Mouse (Mus musculus) kidney, embryonic 16.5 days (tissue): ENCODE results near the gene Phactr2. TPM values are rescaled to one million over a fixed set of nuclear protein-coding genes. Genes with fewer than 3 reads are reported as not detected.

ENCODE experiments used
- ATAC-seq: fragments of 200-750 bp; cut with Nextera tagmentation; 2 replicates; pipeline ENCODE4 v1.8.0; 2017; ENCODE audit warnings: moderate TSS enrichment; ENCODE audit not compliant: low FRiP score, low TSS enrichment
- H3K27ac ChIP-seq: fragments of 300-500 bp; sonication (generic); 2 replicates; pipeline ENCODE4 v1.5.1; 2014; ENCODE audit warnings: low read length
- H3K27me3 ChIP-seq: fragments of 300-500 bp; sonication (generic); 2 replicates; pipeline ENCODE4 v1.6.1; 2014; ENCODE audit warnings: low read length, control low read depth, mixed read lengths; ENCODE audit not compliant: insufficient read depth
- H3K36me3 ChIP-seq: fragments of 300-500 bp; sonication (generic); 2 replicates; pipeline ENCODE4 v1.6.1; 2014; ENCODE audit warnings: low read length, control low read depth, mixed read lengths; ENCODE audit not compliant: insufficient read depth
- H3K4me1 ChIP-seq: fragments of 300-500 bp; sonication (generic); 2 replicates; pipeline ENCODE4 v1.6.1; 2014; ENCODE audit warnings: low read length, control low read depth, mixed read lengths; ENCODE audit not compliant: insufficient read depth
- H3K4me2 ChIP-seq: fragments of 300-500 bp; sonication (generic); replicated peaks from 2 replicates; pipeline ENCODE4 v1.6.1; 2014; ENCODE audit warnings: low read depth, low read length
- H3K4me3 ChIP-seq: fragments of 300-500 bp; sonication (generic); 2 replicates; pipeline ENCODE4 v1.5.1; 2014; ENCODE audit warnings: mild to moderate bottlenecking, low read length
- H3K9ac ChIP-seq: fragments of 300-500 bp; sonication (generic); replicated peaks from 2 replicates; pipeline ENCODE4 v1.6.1; 2014; ENCODE audit warnings: low read length
- H3K9me3 ChIP-seq: fragments of 300-500 bp; sonication (generic); 2 replicates; pipeline ENCODE4 v1.6.1; 2016; ENCODE audit warnings: low read length, control low read depth
- WGBS: fragments of 180-500 bp; shearing (Covaris S2); extraction: QIAGEN DNeasy Blood & Tissue Kit; methylation state at CpG from one replicate; pipeline ENCODE4 v1.1.7; 2014; 5-methylcytosine and 5-hydroxymethylcytosine counted together
- polyA plus RNA-seq: library from polyadenylated mRNA; unstranded; fragments of >200 nt; fragmentation: Nextera tagmentation; extraction: Ambion mirVana; gene quantifications from 2 replicates; pipeline ENCODE4 v1.2.1, GENCODE M21; 2015

Gene Phactr2
- polyA plus RNA-seq, 1 experiment from 2014 or later: 26.9 TPM

DNA sequence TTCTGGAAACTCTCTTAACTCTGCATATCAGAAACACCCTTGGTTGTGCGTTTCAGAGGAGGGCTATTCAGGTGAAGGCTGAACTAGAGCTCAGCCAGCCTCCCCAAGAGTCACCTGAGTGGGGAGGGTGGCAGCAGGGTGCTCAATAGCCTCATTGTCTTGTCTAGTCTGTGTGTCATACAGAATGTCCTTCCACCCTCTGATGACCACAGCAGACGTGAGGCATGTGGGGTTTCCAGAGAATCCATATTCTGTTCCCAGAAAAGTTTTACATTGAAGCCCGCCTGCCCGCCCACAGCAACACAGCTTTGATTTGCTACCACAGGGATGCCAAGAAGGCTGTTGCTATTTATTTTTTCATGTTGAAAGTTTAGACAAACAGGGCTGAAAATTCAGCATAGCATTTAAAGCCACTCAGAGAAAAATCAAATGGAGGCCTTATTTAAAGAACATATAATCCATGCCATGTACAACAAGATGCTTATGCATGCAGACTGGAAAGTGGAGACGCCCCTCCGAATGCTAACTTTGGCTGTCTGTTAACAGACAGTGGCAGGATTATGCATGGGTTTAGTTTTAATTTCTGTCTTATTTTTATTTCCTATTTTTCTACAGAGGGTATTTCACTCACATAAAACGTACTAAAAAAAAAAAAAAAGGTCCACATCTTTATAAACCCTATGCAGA is 248.7 kb downstream of the Phactr2 start:
- no peak for ATAC-seq
- no peak overlapping the region for H3K4me3 ChIP-seq
- H3K9ac ChIP-seq: no peak overlapping the region
- H3K27me3 ChIP-seq: no peaks in the 10 kb centered on the region
- H3K27ac ChIP-seq: no peak overlapping the region
- H3K36me3 ChIP-seq: peaks cover 25% of the 10 kb centered on the region
- no peaks in the 10 kb centered on the region for H3K4me1 ChIP-seq
- no peaks in the 10 kb centered on the region for H3K9me3 ChIP-seq
- 86% methylated on average over 7 of the region's 7 CpGs for WGBS
- H3K4me2 ChIP-seq: no peak overlapping the region

DNA sequence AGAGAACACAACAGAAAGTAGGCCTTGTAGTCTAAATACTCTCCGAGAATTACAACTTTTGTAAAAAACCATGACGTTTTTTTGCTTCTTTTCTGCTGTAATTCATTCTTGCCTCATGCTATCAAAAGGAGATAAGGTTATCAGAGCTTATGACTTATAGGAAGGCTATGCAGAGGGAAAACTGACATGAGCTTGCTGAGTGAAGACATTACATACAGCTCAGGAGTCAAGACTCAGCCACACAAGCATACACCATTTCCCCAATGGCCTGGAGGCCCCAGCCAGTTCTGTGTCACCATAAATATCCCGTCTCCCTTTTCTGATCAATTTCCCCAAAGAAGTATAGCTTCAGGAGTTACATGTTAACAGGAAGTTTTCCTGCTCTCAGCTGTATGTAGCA is 252.1 kb downstream of the Phactr2 start:
- ATAC-seq: no peak
- Histone ChIP-seq H3K4me1 (no peaks in the 10 kb centered on the region), H3K4me3 (no peak overlapping the region), H3K9ac (no peak overlapping the region), H3K27ac (no peak overlapping the region), H3K9me3 (no peaks in the 10 kb centered on the region), H3K27me3 (no peaks in the 10 kb centered on the region), H3K4me2 (no peak overlapping the region), H3K36me3 (peaks cover 17% of the 10 kb centered on the region)
- WGBS: 85% methylated on average over 3 of the region's 3 CpGs

DNA sequence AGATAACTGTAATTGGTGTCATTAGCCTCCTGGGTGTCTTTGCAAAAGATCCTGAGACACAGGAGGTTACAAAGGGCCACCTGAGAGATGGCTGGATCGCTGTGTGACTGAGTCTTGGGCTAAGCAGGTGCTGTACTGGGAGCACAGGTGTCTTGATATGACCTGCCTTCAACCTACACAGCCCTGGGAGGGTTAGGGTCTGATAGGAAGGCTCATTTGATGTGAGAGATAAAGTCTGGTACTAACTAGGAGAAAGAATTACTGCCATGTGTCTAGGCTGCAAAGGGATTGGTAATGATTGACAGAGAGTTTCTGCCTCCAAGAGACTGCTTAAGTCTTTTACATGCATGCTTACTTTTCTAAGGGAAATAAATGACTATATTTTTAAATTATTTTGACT is 254.2 kb downstream of the Phactr2 start:
- no peaks in the 10 kb centered on the region for H3K4me1 ChIP-seq
- H3K27ac ChIP-seq: no peak overlapping the region
- peak; percentile 81 for ATAC-seq
- H3K9me3 ChIP-seq: no peaks in the 10 kb centered on the region
- H3K9ac ChIP-seq: no peak overlapping the region
- WGBS: 58% methylated on average over 1 of the region's 1 CpGs
- H3K4me2 ChIP-seq: no peak overlapping the region
- H3K4me3 ChIP-seq: no peak overlapping the region
- no peaks in the 10 kb centered on the region for H3K27me3 ChIP-seq
- peaks cover 17% of the 10 kb centered on the region for H3K36me3 ChIP-seq

DNA sequence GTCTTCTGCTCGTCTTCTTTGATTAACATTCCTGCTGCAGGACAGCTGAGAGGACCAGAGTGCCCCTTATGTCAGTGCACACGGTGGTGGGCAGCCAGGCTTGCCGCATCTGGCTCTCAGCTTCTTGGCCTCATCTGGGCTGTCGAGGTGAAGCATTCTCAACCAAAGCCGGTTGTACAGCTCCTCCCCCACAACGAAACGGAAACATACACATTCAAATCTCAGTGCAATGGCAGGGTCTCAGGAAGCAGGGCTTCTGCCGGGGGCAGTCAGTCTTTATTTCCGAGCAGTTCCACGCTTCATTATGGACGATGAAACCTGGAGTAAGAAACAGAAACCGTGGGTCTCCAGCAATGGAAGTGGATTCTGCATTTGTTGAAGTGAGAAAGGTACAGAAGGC is 260.3 kb downstream of the Phactr2 start:
- no peaks in the 10 kb centered on the region for H3K9me3 ChIP-seq
- 68% methylated on average over 12 of the region's 12 CpGs for WGBS
- no peak overlapping the region for H3K4me2 ChIP-seq
- H3K27me3 ChIP-seq: no peaks in the 10 kb centered on the region
- no peak for ATAC-seq
- peaks cover 14% of the 10 kb centered on the region for H3K4me1 ChIP-seq
- no peak overlapping the region for H3K4me3 ChIP-seq
- H3K27ac ChIP-seq: no peak overlapping the region
- 0 out of 2 replicates have a peak, but pooled peaks cover 6% of the 10 kb centered on the region for H3K36me3 ChIP-seq
- no peak overlapping the region for H3K9ac ChIP-seq

DNA sequence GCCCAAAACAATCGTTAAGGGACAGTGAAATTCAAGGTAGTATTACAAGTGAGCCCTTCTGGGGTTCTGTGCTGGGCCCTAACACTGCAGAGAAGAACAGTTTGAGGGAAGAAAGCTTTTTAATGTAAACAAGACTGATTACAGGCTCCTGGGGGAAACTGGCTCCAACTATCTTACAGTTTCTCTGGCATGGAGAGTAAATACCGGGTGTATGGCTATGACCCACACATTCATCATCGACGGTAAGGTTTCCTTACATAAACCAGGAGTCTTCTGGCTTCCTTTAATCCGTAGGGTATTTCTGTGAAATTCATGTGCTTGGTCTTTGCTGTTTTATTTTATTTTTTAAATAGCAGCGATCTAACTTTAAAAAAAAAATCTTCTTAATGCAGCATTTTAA is 261.4 kb downstream of the Phactr2 start:
- Histone ChIP-seq H3K4me2 (no peak overlapping the region), H3K9me3 (no peaks in the 10 kb centered on the region), H3K27me3 (no peaks in the 10 kb centered on the region), H3K4me3 (no peak overlapping the region), H3K9ac (no peak overlapping the region), H3K27ac (no peak overlapping the region), H3K36me3 (0 out of 2 replicates have a peak, but pooled peaks cover 6% of the 10 kb centered on the region), H3K4me1 (peaks cover 14% of the 10 kb centered on the region)
- ATAC-seq: no peak
- WGBS: 59% methylated on average over 6 of the region's 6 CpGs

DNA sequence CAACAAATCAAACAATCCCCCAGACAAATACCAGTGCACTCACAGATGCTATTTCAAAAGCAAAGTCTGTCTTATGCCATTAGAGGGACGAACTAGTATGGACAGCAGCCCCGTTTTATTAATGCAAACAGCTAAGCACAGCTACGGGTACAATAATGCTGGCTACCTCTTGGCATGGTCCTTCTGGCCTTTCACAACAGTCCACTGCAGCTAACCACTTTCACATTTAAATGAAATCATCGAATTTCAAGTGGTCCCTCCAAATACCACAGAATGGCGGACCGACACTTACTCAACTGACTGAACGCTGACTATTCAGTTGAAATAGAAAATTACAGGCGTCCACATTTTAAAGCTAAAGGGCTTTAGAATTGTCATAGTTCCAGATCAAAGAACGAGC is 261.9 kb downstream of the Phactr2 start:
- peaks cover 14% of the 10 kb centered on the region for H3K4me1 ChIP-seq
- no peak overlapping the region for H3K9ac ChIP-seq
- 0 out of 2 replicates have a peak, but pooled peaks cover 6% of the 10 kb centered on the region for H3K36me3 ChIP-seq
- no peaks in the 10 kb centered on the region for H3K9me3 ChIP-seq
- WGBS: 83% methylated on average over 9 of the region's 9 CpGs
- H3K27ac ChIP-seq: no peak overlapping the region
- no peak for ATAC-seq
- no peak overlapping the region for H3K4me3 ChIP-seq
- no peaks in the 10 kb centered on the region for H3K27me3 ChIP-seq
- no peak overlapping the region for H3K4me2 ChIP-seq

DNA sequence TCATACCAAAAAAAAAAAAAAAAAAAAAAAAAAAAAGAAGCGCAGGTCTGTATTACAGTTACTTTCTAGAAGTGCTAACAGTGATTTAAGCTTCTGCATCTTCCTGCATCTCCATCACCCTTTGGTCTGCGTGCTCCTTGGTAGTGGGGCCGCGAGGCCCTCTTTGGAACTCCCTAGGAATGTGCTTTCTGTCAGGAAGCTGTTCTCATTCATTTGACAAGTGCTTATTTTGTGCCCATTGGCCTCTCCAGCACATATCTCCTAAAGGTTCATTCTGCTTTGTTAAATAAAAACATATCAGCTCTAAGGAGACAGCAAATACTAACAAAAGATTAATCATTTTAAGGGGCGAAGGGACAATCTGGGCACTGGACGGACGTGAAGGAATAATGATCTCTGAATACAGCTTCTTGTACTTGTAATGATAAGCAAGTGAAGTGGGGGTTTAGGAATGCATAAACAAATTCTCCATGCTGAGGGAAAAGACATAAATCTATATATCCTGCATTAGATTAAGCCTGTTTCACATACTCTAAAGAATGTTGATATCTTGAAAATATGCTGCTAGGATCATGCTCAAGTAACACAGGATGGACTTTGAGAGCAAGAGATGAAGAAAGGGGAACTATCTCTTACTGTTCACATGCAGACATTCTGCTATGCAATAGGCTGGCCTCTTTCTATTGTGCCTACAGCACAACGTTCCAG is 264.1 kb downstream of the Phactr2 start:
- 51% methylated on average over 8 of the region's 8 CpGs for WGBS
- no peaks in the 10 kb centered on the region for H3K9me3 ChIP-seq
- no peaks in the 10 kb centered on the region for H3K27me3 ChIP-seq
- ATAC-seq: no peak
- H3K36me3 ChIP-seq: 0 out of 2 replicates have a peak, but pooled peaks cover 6% of the 10 kb centered on the region
- no peak overlapping the region for H3K9ac ChIP-seq
- H3K4me3 ChIP-seq: no peak overlapping the region
- H3K4me2 ChIP-seq: no peak overlapping the region
- peaks cover 14% of the 10 kb centered on the region for H3K4me1 ChIP-seq
- peak overlapping the region; percentile 76; the same call in 1 of the 2 replicates for H3K27ac ChIP-seq

DNA sequence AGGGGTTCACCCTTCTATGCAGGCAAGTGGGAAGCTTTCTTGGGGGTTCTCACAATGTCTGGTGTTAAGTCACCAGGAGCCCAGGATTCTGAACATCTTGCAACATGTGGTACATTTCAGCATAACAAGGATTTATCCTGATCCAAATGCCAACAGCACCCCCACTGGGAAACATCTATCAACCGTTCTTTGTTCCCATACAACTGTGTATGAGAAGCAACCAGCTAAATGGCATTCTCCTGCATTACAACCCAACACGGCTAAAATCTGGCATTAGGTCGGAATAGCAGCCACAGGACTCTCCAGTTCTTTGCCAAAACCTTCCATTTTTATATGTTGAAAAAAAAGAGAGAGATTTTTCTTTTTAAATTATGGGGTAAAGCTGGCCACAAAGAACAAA is 264.7 kb downstream of the Phactr2 start:
- 0 out of 2 replicates have a peak, but pooled peaks cover 6% of the 10 kb centered on the region for H3K36me3 ChIP-seq
- H3K4me3 ChIP-seq: no peak overlapping the region
- no peak overlapping the region for H3K9ac ChIP-seq
- H3K27me3 ChIP-seq: no peaks in the 10 kb centered on the region
- no peaks in the 10 kb centered on the region for H3K9me3 ChIP-seq
- peak overlapping the region; percentile 46; the same call in 1 of the 2 replicates for H3K27ac ChIP-seq
- ATAC-seq: no peak
- 80% methylated on average over 3 of the region's 3 CpGs for WGBS
- no peak overlapping the region for H3K4me2 ChIP-seq
- peaks cover 14% of the 10 kb centered on the region for H3K4me1 ChIP-seq

DNA sequence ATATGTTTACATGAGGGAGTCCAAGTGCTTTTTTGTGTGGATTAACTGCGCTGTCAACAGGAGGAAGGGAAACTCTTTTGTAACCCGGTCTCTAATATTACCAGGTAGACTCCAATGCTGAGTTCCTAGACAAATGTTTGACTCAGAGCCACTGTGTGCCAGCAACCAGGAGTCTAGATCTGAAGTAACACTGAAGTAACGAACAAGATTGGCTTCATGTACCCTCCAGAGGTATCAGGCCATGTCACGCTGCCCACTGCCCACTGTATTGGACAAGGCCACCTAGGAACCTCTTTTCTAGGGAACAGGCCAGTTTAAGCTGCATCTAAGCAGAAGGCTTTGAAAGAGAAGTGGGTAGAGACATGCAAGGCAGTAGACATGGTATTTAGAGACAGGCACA is 265.2 kb downstream of the Phactr2 start:
- peaks cover 14% of the 10 kb centered on the region for H3K4me1 ChIP-seq
- no peaks in the 10 kb centered on the region for H3K9me3 ChIP-seq
- WGBS: 90% methylated on average over 4 of the region's 4 CpGs
- H3K27ac ChIP-seq: peak overlapping the region; percentile 46; the same call in 1 of the 2 replicates
- H3K4me3 ChIP-seq: no peak overlapping the region
- no peak overlapping the region for H3K4me2 ChIP-seq
- H3K36me3 ChIP-seq: 0 out of 2 replicates have a peak, but pooled peaks cover 4% of the 10 kb centered on the region
- H3K27me3 ChIP-seq: no peaks in the 10 kb centered on the region
- H3K9ac ChIP-seq: no peak overlapping the region
- no peak for ATAC-seq

DNA sequence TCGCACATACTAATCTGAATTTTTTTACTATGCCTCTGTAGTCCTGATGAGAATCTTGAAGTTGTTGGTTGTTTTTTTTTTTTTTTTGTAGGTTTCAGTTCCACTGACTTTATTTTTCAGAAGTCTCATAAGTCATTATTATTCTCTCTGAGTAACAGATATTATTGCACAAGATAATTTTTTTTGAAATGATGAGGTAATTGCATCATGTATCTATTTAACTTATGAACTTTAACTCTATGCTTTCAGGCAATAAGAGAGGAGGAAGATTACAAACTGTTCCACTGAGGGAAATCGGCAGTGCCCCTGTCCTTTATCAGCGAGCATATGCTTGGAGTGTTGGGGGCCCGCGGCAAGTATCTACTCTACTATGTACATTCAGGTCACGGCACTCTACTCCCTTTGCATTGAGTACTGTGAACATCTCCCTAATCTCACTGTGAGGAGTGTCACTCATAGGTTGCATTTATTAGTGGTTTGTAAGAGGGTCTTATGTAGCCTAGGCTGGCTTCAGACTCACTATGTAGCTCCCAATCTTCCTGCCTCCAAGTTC is 272.4 kb downstream of the Phactr2 start:
- Histone ChIP-seq H3K9ac (no peak overlapping the region), H3K4me2 (no peak overlapping the region), H3K36me3 (no peaks in the 10 kb centered on the region), H3K4me1 (no peaks in the 10 kb centered on the region), H3K27ac (no peak overlapping the region), H3K4me3 (no peak overlapping the region), H3K27me3 (no peaks in the 10 kb centered on the region), H3K9me3 (no peaks in the 10 kb centered on the region)
- 96% methylated on average over 6 of the region's 6 CpGs for WGBS
- no peak for ATAC-seq
